Mouse (Mus musculus) midbrain, embryonic 13.5 days (tissue): ENCODE data around the gene Dlg1. TPM values are rescaled to one million over a fixed set of nuclear protein-coding genes. Genes with fewer than 3 reads are reported as not detected.

Experiments used
- ATAC-seq: fragments of 200-750 bp; cut with Nextera tagmentation; 2 replicates; pipeline ENCODE4 v1.8.0; 2017; ENCODE audit warnings: mild to moderate bottlenecking, moderate TSS enrichment, moderate library complexity
- H3K27ac ChIP-seq: fragments of 300-500 bp; sonication (generic); 2 replicates; pipeline ENCODE4 v1.5.1; 2015; ENCODE audit warnings: inconsistent platforms, mild to moderate bottlenecking, moderate library complexity
- H3K27me3 ChIP-seq: fragments of 300-500 bp; sonication (generic); 2 replicates; pipeline ENCODE4 v1.6.1; 2015; ENCODE audit warnings: mild to moderate bottlenecking, inconsistent platforms
- H3K36me3 ChIP-seq: fragments of 300-500 bp; sonication (generic); 2 replicates; pipeline ENCODE4 v1.6.1; 2015; ENCODE audit warnings: mild to moderate bottlenecking, inconsistent platforms
- H3K4me1 ChIP-seq: fragments of 300-500 bp; sonication (generic); replicated peaks from 2 replicates; pipeline ENCODE4 v1.6.1; 2015; ENCODE audit warnings: inconsistent platforms
- H3K4me2 ChIP-seq: fragments of 300-500 bp; sonication (generic); replicated peaks from 2 replicates; pipeline ENCODE4 v1.6.1; 2015; ENCODE audit warnings: moderate library complexity, mild to moderate bottlenecking, inconsistent platforms
- H3K4me3 ChIP-seq: fragments of 300-500 bp; sonication (generic); replicated peaks from 2 replicates; pipeline ENCODE4 v1.5.1; 2015; ENCODE audit warnings: mild to moderate bottlenecking, inconsistent platforms
- H3K9ac ChIP-seq: fragments of 300-500 bp; sonication (generic); replicated peaks from 2 replicates; pipeline ENCODE4 v1.6.1; 2015; ENCODE audit warnings: mild to moderate bottlenecking, inconsistent platforms
- H3K9me3 ChIP-seq: fragments of 300-500 bp; sonication (generic); 2 replicates; pipeline ENCODE4 v1.6.1; 2016; ENCODE audit warnings: mild to moderate bottlenecking, inconsistent platforms
- WGBS: fragments of 180-500 bp; shearing (Covaris S2); methylation state at CpG from one replicate; pipeline ENCODE4 v1.1.7; 2015; 5-methylcytosine and 5-hydroxymethylcytosine counted together
- polyA plus RNA-seq: library from polyadenylated mRNA; unstranded; fragments of >200 nt; fragmentation: Nextera tagmentation; extraction: Ambion mirVana; gene quantifications from 2 replicates; pipeline ENCODE4 v1.2.1, GENCODE M21; 2015

The Dlg1 gene
- polyA plus RNA-seq, 1 experiment from 2014 or later = 13.9 TPM

- WGBS = 10% methylated on average over 29 of the region's 29 CpGs
- peak overlapping the region; percentile 53 for H3K4me2 ChIP-seq
- no peaks in the 10 kb centered on the region for H3K36me3 ChIP-seq
- H3K9ac ChIP-seq = peak overlapping the region; percentile 59
- peak overlapping the region; percentile 65 for H3K27ac ChIP-seq
- H3K27me3 ChIP-seq = no peaks in the 10 kb centered on the region
- H3K4me1 ChIP-seq = peaks cover 21% of the 10 kb centered on the region
- peak; percentile 75 for ATAC-seq
- peak overlapping the region; percentile 26 for H3K4me3 ChIP-seq
- H3K9me3 ChIP-seq = 0 out of 2 replicates have a peak, but pooled peaks cover 6% of the 10 kb centered on the region
These were observed 233.9 kb downstream of the Dlg1 start for GRCm38 (mm10) chr16:31896971-31897774.

DNA sequence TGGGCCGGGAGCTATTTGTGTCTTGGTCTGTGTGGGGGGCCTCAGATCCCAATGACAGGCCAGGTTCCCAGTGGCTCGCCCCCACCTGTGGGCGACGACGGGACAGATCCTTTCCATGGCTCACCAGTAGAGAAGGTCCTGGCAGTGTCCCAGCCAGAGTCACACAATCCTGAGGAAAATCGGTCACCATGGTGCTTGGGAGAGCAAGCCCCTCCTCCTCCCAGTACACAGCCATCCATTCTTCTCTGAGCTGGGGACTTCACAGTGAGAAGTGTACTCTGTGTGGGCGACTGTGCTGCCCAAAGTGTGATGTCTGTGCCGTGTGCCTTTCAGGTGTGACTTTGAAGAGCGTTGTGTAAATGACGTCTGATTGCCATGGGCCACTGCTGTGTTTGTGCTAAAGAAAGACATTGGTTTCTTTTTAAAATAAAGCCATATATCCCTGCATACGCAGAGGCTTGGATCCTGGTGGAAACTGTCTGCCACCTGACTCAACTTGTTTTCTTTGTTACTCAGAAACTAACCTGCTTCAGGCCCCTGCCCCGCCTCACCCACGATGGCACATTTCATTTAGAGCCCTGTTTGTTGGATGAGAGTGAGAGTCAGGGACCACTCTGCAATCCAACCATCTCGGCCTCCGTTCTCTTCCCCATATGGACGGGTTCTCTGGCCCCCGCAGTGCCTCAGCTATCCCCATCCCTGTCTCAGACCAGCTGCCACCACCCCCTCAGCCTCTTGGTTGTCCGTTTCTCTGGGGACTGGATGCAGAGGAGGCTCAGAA lies 235.5 kb downstream of the Dlg1 start:
- ATAC-seq = peak; percentile 72; the same call in 1 of the 2 replicates
- peak overlapping the region; percentile 25; the same call in 1 of the 2 replicates for H3K27ac ChIP-seq

DNA sequence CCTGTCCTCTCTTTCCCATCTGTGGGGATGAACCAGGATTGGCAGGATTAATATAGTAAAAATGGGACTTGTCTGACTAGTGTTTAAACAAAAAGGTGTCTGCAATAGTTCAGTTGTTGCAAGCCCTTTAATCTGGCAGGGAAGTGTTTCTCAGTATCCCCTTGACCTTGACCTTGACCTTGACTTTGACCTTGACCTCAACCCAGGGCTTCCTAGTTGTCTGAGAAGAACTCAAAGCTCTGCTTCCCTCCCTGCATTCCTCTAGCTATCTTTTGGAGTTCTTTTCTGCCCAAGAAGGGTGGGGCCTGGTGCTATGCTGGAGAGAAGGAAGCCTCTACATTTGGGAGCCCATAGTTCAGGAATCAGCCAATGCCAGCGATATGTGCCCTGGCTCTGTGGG lies 238.6 kb downstream of the Dlg1 start:
- no peak overlapping the region for H3K4me3 ChIP-seq
- no peaks in the 10 kb centered on the region for H3K36me3 ChIP-seq
- no peak for ATAC-seq
- H3K27ac ChIP-seq = no peak overlapping the region
- 0 out of 2 replicates have a peak, but pooled peaks cover 6% of the 10 kb centered on the region for H3K9me3 ChIP-seq
- peaks cover 31% of the 10 kb centered on the region for H3K4me1 ChIP-seq
- no peaks in the 10 kb centered on the region for H3K27me3 ChIP-seq
- WGBS = 100% methylated on average over 1 of the region's 1 CpGs
- H3K9ac ChIP-seq = no peak overlapping the region
- no peak overlapping the region for H3K4me2 ChIP-seq

More for the DNA sequence above, 235.5 kb downstream of the Dlg1 start:
- Histone ChIP-seq H3K36me3 (no peaks in the 10 kb centered on the region), H3K4me2 (no peak overlapping the region), H3K4me3 (no peak overlapping the region), H3K27me3 (no peaks in the 10 kb centered on the region), H3K9ac (no peak overlapping the region), H3K4me1 (peaks cover 21% of the 10 kb centered on the region), H3K9me3 (0 out of 2 replicates have a peak, but pooled peaks cover 6% of the 10 kb centered on the region)
- WGBS = 75% methylated on average over 18 of the region's 18 CpGs

GRCm38 (mm10) chr16:31903239-31903638 lies 240.0 kb downstream of the Dlg1 start:
- H3K4me3 ChIP-seq = no peak overlapping the region
- H3K27me3 ChIP-seq = no peaks in the 10 kb centered on the region
- H3K36me3 ChIP-seq = no peaks in the 10 kb centered on the region
- H3K27ac ChIP-seq = no peak overlapping the region
- H3K9me3 ChIP-seq = 0 out of 2 replicates have a peak, but pooled peaks cover 6% of the 10 kb centered on the region
- no peak for ATAC-seq
- H3K9ac ChIP-seq = no peak overlapping the region
- 90% methylated on average over 8 of the region's 8 CpGs for WGBS
- H3K4me2 ChIP-seq = no peak overlapping the region
- H3K4me1 ChIP-seq = peaks cover 18% of the 10 kb centered on the region

DNA sequence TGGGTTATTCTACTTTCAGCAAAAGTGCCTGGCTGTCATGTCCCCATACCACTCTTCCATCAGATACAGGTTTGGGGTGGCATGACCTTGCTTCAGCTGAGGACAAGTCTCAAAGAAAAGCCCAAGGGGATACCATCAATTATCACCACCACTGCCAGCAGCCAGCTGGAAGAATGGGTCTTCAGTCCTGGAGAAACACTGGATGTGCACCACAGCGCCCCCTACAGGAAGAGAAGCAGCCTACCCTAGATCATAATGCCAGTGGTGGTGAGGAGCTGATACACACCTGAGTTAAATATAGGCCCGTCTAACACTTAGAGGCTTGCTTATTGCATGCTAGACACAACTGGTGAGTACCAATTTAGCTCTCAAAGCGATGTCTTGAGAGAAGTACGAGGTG lies 242.1 kb downstream of the Dlg1 start:
- Histone ChIP-seq H3K4me2 (no peak overlapping the region), H3K9me3 (0 out of 2 replicates have a peak, but pooled peaks cover 2% of the 10 kb centered on the region), H3K4me1 (peaks cover 14% of the 10 kb centered on the region), H3K27ac (no peak overlapping the region), H3K9ac (no peak overlapping the region), H3K36me3 (no peaks in the 10 kb centered on the region), H3K4me3 (no peak overlapping the region), H3K27me3 (no peaks in the 10 kb centered on the region)
- WGBS = 81% methylated on average over 4 of the region's 4 CpGs
- no peak for ATAC-seq

DNA sequence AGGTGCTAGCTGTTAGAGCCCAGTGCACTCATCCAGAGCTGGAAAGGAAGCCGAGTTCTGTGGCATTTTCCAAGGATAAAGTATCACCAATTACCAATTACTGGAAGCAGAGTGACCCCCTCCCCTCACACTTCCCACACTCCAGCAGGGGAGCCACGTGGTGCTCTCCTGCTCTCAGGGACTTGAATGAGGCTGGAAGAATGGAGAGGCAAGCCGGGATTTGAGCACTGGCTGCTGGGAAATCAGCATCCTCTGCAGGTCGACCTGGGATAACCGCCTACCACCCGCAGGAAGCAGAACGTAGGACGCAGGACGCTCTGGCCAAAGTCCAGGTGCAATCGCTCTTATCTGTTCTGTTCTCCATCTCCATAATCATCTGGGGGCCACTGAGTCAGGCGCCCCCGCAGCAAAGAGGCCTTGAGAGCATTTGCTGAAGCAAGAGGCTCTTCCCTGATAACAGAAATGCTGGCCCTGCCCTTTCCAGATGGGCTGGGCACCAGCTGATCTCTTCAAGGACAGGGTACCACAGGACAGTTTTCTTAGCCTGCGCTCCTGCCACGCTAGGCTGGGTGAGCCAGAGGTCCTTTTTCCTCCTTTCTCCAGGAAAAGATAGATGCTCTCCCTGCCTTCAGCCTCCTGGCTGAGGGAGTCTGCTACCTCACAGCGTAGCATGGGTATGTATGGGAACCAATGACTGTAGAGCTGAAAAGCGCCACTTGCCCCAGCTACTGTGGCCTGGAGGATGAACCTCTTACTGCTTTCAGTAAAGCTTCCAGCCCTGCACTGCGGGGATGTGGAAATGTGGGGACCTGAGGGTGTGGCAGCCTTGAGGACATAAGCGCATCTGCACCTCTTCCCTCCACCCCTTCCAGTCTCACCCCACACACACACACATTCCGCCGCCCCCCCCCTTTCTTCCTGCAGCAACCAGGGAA lies 242.9 kb downstream of the Dlg1 start:
- Histone ChIP-seq H3K27me3 (no peaks in the 10 kb centered on the region), H3K36me3 (no peaks in the 10 kb centered on the region), H3K4me1 (peaks cover 14% of the 10 kb centered on the region), H3K4me3 (no peak overlapping the region), H3K9ac (no peak overlapping the region), H3K27ac (no peak overlapping the region), H3K4me2 (peak overlapping the region; percentile 40), H3K9me3 (no peaks in the 10 kb centered on the region)
- ATAC-seq = peak; percentile 50; the same call in 1 of the 2 replicates
- 35% methylated on average over 19 of the region's 20 CpGs for WGBS

DNA sequence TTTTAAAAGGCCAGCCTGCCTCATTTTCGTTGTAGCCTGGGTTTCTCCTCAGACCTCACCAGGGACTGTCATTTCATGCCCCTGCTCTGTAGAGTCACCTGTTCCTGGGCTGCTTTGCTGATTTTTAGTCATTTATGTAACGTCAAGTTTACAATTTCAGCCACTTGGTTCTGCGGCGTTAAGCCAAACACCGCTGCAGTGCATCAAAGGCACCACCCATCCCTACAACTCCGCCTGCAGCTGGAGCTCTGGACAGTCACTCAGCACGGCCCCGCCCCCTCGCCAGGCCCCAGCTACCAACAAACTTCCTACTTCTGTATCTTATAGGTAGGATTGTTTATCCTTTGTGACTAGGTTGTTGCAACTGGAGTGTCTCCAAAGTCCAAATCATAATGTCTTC lies 243.7 kb downstream of the Dlg1 start:
- Histone ChIP-seq H3K4me1 (peaks cover 14% of the 10 kb centered on the region), H3K9me3 (no peaks in the 10 kb centered on the region), H3K27ac (no peak overlapping the region), H3K4me3 (no peak overlapping the region), H3K9ac (no peak overlapping the region), H3K4me2 (peak overlapping the region; percentile 40), H3K27me3 (no peaks in the 10 kb centered on the region), H3K36me3 (no peaks in the 10 kb centered on the region)
- ATAC-seq = peak; percentile 38; the same call in 1 of the 2 replicates
- WGBS = 11% methylated on average over 9 of the region's 9 CpGs

DNA sequence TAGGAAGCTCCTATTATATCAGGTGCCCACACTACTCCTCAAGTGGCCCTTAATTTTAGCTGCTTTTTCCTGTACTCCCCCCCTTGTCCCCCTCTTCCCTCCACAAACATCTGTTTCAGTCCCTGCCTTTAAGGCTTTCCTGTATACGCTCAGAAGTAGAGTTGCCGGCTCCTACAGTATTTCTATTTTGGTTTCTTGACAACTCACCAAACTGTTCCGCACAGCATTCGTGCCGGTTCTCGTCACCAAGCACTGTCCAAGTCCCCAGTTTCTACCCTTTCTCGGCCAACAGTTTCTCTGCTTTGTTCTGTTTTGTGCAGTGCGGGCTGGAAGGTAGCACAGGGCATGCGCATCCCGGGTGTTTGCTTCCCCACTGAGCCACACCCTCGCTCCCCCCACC lies 245.7 kb downstream of the Dlg1 start:
- Histone ChIP-seq H3K4me3 (no peak overlapping the region), H3K4me2 (no peak overlapping the region), H3K27ac (no peak overlapping the region), H3K27me3 (no peaks in the 10 kb centered on the region), H3K36me3 (no peaks in the 10 kb centered on the region), H3K9me3 (no peaks in the 10 kb centered on the region), H3K4me1 (peaks cover 14% of the 10 kb centered on the region), H3K9ac (no peak overlapping the region)
- no peak for ATAC-seq
- 71% methylated on average over 11 of the region's 11 CpGs for WGBS

- Histone ChIP-seq H3K4me1 (peaks cover 14% of the 10 kb centered on the region), H3K4me3 (no peak overlapping the region), H3K4me2 (no peak overlapping the region), H3K36me3 (no peaks in the 10 kb centered on the region), H3K27ac (no peak overlapping the region), H3K9me3 (no peaks in the 10 kb centered on the region), H3K27me3 (no peaks in the 10 kb centered on the region), H3K9ac (no peak overlapping the region)
- no peak for ATAC-seq
- WGBS = 80% methylated on average over 10 of the region's 10 CpGs
These were observed 247.1 kb downstream of the Dlg1 start for GRCm38 (mm10) chr16:31910281-31910847.

DNA sequence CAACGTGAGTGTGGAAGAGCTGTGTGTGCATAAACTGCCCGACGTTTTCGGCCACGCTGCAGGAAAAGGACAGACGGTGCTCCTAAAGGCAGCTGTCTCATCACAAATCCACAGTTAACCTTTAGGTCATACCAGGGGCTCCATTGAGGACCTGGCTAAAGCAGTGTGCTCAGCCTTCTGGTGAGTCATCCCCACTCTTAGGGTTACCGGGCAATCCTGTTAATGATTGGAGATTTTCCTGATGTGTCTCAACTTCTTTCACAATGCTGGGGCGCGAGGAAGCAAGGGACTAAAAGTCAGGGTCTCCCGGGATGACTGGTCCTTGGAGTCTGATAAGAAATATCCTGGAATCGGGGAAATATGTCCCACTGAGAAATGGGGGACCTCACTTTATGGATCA lies 254.5 kb downstream of the Dlg1 start:
- Histone ChIP-seq H3K4me1 (no peaks in the 10 kb centered on the region; the same call in 1 of the 2 replicates), H3K9me3 (no peaks in the 10 kb centered on the region), H3K27me3 (no peaks in the 10 kb centered on the region), H3K4me2 (no peak overlapping the region), H3K27ac (no peak overlapping the region), H3K9ac (no peak overlapping the region), H3K36me3 (no peaks in the 10 kb centered on the region), H3K4me3 (no peak overlapping the region)
- WGBS = 85% methylated on average over 11 of the region's 11 CpGs
- no peak for ATAC-seq

GRCm38 (mm10) chr16:31918248-31918724 lies 255.0 kb downstream of the Dlg1 start:
- no peaks in the 10 kb centered on the region for H3K36me3 ChIP-seq
- WGBS = 4% methylated on average over 14 of the region's 14 CpGs
- H3K4me2 ChIP-seq = peak overlapping the region; percentile 38
- H3K9ac ChIP-seq = no peak overlapping the region; the same call in 1 of the 2 replicates
- H3K4me1 ChIP-seq = no peaks in the 10 kb centered on the region; the same call in 1 of the 2 replicates
- peak; percentile 62 for ATAC-seq
- H3K9me3 ChIP-seq = no peaks in the 10 kb centered on the region
- no peak overlapping the region for H3K27ac ChIP-seq
- no peaks in the 10 kb centered on the region for H3K27me3 ChIP-seq
- no peak overlapping the region for H3K4me3 ChIP-seq
